Mouse (Mus musculus) liver, embryonic 14.5 days (tissue): ENCODE data around the gene Vamp8.

Experiments used
- CTCF ChIP-seq: IDR thresholded peaks from 2 replicates; pipeline ENCODE4 v1.5.1; 2016; ENCODE audit warnings: antibody characterized with exemption, low read depth, control low read depth
- EP300 ChIP-seq: IDR thresholded peaks from 2 replicates; pipeline ENCODE4 v1.6.1; 2016; ENCODE audit warnings: antibody characterized with exemption, low read depth

DNA sequence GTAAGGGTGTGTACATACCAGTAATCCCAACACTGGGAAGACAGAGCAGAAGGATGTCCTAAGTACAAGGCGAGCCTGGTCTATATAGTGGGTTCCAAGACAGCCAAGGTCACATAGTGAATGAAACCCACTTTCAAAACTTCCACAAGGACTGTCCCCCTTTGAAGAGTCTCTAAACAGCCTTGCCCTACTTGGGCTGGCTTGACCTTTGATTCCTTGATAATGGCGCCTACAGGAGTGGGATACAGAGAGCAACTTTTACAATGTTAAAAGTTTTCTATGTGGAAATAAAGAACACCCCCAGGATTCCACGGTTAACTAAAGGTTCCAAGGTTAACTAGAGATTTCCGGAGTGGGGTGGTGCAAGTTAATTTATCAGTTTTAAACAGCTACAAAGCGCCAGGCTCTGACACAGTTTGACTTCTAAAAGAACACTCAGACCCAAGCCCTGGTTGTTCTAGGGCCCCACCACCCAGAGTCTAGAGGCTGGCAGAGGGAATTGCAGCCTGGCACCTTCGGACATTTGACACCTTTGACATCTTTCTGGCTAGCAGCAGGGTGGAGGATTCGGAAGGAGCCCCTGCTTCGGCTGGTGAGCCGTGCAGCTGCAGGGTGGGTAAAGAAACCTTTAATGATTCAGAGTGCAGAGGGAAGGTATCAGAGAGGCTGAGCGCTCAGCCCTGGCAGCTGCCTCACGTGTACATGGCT is 30.5 kb downstream of the Vamp8 start:
- TF ChIP-seq CTCF (no peak), EP300 (no peak)
